Mouse (Mus musculus) T-helper 2 cell (primary cell): ENCODE data around the gene A030005L19Rik.
"Not testable (repeated sequence)": the region's sequence is repeated elsewhere in the genome, so short reads cannot be mapped to it uniquely, and the experiment has no call there.

Experiments used
- in situ Hi-C: fragments of 300-600 bp; cut with MboI, MseI; formaldehyde crosslinking; loops from one replicate; pipeline ENCODE4 v1.15.1; 2025; ENCODE audit warnings: high pct_unique_total_duplicates

A030005L19Rik gene

GRCm38 (mm10) chr1:82913025-82913424, at the start of gene A030005L19Rik:
Gene A030005L19Rik (plus strand): TSS chr1:82913325.
- in situ Hi-C loops: no loop called here

GRCm38 (mm10) chr1:82870202-82870601, 42.9 kb upstream of the A030005L19Rik start:
- in situ Hi-C loops: no loop called here

GRCm38 (mm10) chr1:82879172-82879571, 34.0 kb upstream of the A030005L19Rik start:
- in situ Hi-C loops: loop anchor here (5.0 kb wide), 1 partner anchor 37 kb away; no protein-coding TSS in a partner anchor

- in situ Hi-C loops: no loop called here
These were observed 32.9 kb upstream of the A030005L19Rik start for GRCm38 (mm10) chr1:82880196-82880595.

- in situ Hi-C loops: no loop called here
These were observed 19.9 kb upstream of the A030005L19Rik start for GRCm38 (mm10) chr1:82893269-82893668.

- in situ Hi-C loops: no loop called here
These were observed 12.6 kb upstream of the A030005L19Rik start for GRCm38 (mm10) chr1:82900567-82900966.

- in situ Hi-C loops: no loop called here
These were observed 11.9 kb upstream of the A030005L19Rik start for GRCm38 (mm10) chr1:82901201-82901600.

- in situ Hi-C loops: no loop called here
These were observed 7.2 kb upstream of the A030005L19Rik start for GRCm38 (mm10) chr1:82905886-82906285.

GRCm38 (mm10) chr1:82913434-82913833, 309 bp downstream of the A030005L19Rik start:
- in situ Hi-C loops: not testable (repeated sequence)

- in situ Hi-C loops: no loop called here
These were observed 11.5 kb downstream of the A030005L19Rik start, which contains the start of gene A030014E15Rik for GRCm38 (mm10) chr1:82924650-82925049. Gene A030014E15Rik (plus strand): TSS chr1:82924917.

GRCm38 (mm10) chr1:82930558-82930957, 17.4 kb downstream of the A030005L19Rik start:
- in situ Hi-C loops: not testable (repeated sequence)

- in situ Hi-C loops: not testable (repeated sequence)
These were observed 18.2 kb downstream of the A030005L19Rik start, which contains the start of gene Gm6217 for GRCm38 (mm10) chr1:82931326-82931725. Gene Gm6217 (minus strand): TSS chr1:82931399.

- in situ Hi-C loops: no loop called here
These were observed 25.5 kb downstream of the A030005L19Rik start for GRCm38 (mm10) chr1:82938666-82939065.

- in situ Hi-C loops: not testable (repeated sequence)
These were observed 29.4 kb downstream of the A030005L19Rik start for GRCm38 (mm10) chr1:82942505-82942904.

- in situ Hi-C loops: not testable (repeated sequence)
These were observed 30.2 kb downstream of the A030005L19Rik start, which contains the start of gene A030003K21Rik for GRCm38 (mm10) chr1:82943295-82943694. Gene A030003K21Rik (minus strand): TSS chr1:82943388.

- in situ Hi-C loops: not testable (repeated sequence)
These were observed 32.9 kb downstream of the A030005L19Rik start for GRCm38 (mm10) chr1:82946029-82946428.

- in situ Hi-C loops: no loop called here
These were observed 35.5 kb downstream of the A030005L19Rik start for GRCm38 (mm10) chr1:82948601-82949000.

GRCm38 (mm10) chr1:82955913-82956312, 42.8 kb downstream of the A030005L19Rik start, which contains the start of gene Gm7544:
Gene Gm7544 (minus strand): TSS chr1:82956013.
- in situ Hi-C loops: not testable (repeated sequence)

- in situ Hi-C loops: no loop called here
These were observed 46.8 kb downstream of the A030005L19Rik start, which contains the start of gene Gm47955 for GRCm38 (mm10) chr1:82959870-82960385. Gene Gm47955 (plus strand): TSS chr1:82960286.
